Mouse (Mus musculus): ENCODE results near the gene Emg1. TPM values are rescaled to one million over a fixed set of nuclear protein-coding genes. Genes with fewer than 3 reads are reported as not detected.
"Not testable (repeated sequence)": the region's sequence is repeated elsewhere in the genome, so short reads cannot be mapped to it uniquely, and the experiment has no call there.

Gene Emg1
- polyA plus RNA-seq, 1 experiment from 2014 or later = 171 TPM

GRCm38 (mm10) chr6:124690517-124690916 lies 21.5 kb downstream of the Emg1 start:
- H3K4me3 ChIP-seq (replicated peaks) = no peak overlapping the region
- H3K4me2 ChIP-seq (replicated peaks) = no peak overlapping the region
- H3K27ac ChIP-seq (replicated peaks) = no peak overlapping the region
- no peaks in the 10 kb centered on the region for H3K9me3 ChIP-seq (replicated peaks)
- H3K27me3 ChIP-seq = no peaks in the 10 kb centered on the region
- no peak for ATAC-seq (ENCODE audit: insufficient number of reproducible peaks, low FRiP score, low TSS enrichment, low read depth)
- peaks cover 14% of the 10 kb centered on the region; the same call in 1 of the 2 replicates for H3K4me1 ChIP-seq
- 85% methylated on average over 3 of the region's 3 CpGs for WGBS
- H3K9ac ChIP-seq = no peak overlapping the region
- H3K36me3 ChIP-seq = no peaks in the 10 kb centered on the region

GRCm38 (mm10) chr6:124689011-124689410 lies 23.0 kb downstream of the Emg1 start:
- no peaks in the 10 kb centered on the region for H3K36me3 ChIP-seq
- no peaks in the 10 kb centered on the region for H3K9me3 ChIP-seq (replicated peaks)
- H3K27me3 ChIP-seq = no peaks in the 10 kb centered on the region
- no peak overlapping the region for H3K9ac ChIP-seq
- 93% methylated on average over 3 of the region's 3 CpGs for WGBS
- no peak overlapping the region for H3K4me3 ChIP-seq (replicated peaks)
- H3K4me1 ChIP-seq = peaks cover 9% of the 10 kb centered on the region; the same call in 1 of the 2 replicates
- ATAC-seq (ENCODE audit: insufficient number of reproducible peaks, low FRiP score, low TSS enrichment, low read depth) = no peak
- no peak overlapping the region for H3K27ac ChIP-seq (replicated peaks)
- H3K4me2 ChIP-seq (replicated peaks) = no peak overlapping the region

GRCm38 (mm10) chr6:124688151-124688758 lies 23.7 kb downstream of the Emg1 start:
- no peak overlapping the region for H3K4me2 ChIP-seq (replicated peaks)
- no peak overlapping the region for H3K4me3 ChIP-seq (replicated peaks)
- no peak for ATAC-seq (ENCODE audit: insufficient number of reproducible peaks, low FRiP score, low TSS enrichment, low read depth)
- no peak overlapping the region for H3K9ac ChIP-seq
- H3K27ac ChIP-seq (replicated peaks) = no peak overlapping the region
- 75% methylated on average over 8 of the region's 8 CpGs for WGBS
- no peaks in the 10 kb centered on the region for H3K36me3 ChIP-seq
- peaks cover 3% of the 10 kb centered on the region; the same call in 1 of the 2 replicates for H3K4me1 ChIP-seq
- no peaks in the 10 kb centered on the region for H3K9me3 ChIP-seq (replicated peaks)
- H3K27me3 ChIP-seq = no peaks in the 10 kb centered on the region

- not testable (repeated sequence) for H3K9me3 ChIP-seq (replicated peaks); H3K36me3 ChIP-seq; H3K9ac ChIP-seq; H3K27ac ChIP-seq (replicated peaks); H3K4me1 ChIP-seq; ATAC-seq (ENCODE audit: insufficient number of reproducible peaks, low FRiP score, low TSS enrichment, low read depth); H3K27me3 ChIP-seq; H3K4me2 ChIP-seq (replicated peaks); H3K4me3 ChIP-seq (replicated peaks)
- WGBS = 88% methylated on average over 1 of the region's 1 CpGs
Observed at GRCm38 (mm10) chr6:124686644-124687043, 25.3 kb downstream of the Emg1 start.

GRCm38 (mm10) chr6:124685606-124686386 lies 26.2 kb downstream of the Emg1 start:
- Histone ChIP-seq H3K27ac (replicated peaks) (no peak overlapping the region), H3K9ac (no peak overlapping the region), H3K36me3 (no peaks in the 10 kb centered on the region), H3K4me1 (0 out of 2 replicates have a peak, but pooled peaks cover 5% of the 10 kb centered on the region), H3K4me3 (replicated peaks) (no peak overlapping the region), H3K27me3 (no peaks in the 10 kb centered on the region), H3K9me3 (replicated peaks) (no peaks in the 10 kb centered on the region), H3K4me2 (replicated peaks) (no peak overlapping the region)
- ATAC-seq (ENCODE audit: insufficient number of reproducible peaks, low FRiP score, low TSS enrichment, low read depth) = no peak
- WGBS = 91% methylated on average over 12 of the region's 12 CpGs

GRCm38 (mm10) chr6:124683591-124684417 lies 28.2 kb downstream of the Emg1 start:
- no peak overlapping the region for H3K4me2 ChIP-seq (replicated peaks)
- no peaks in the 10 kb centered on the region for H3K9me3 ChIP-seq (replicated peaks)
- no peak overlapping the region for H3K4me3 ChIP-seq (replicated peaks)
- no peak overlapping the region for H3K9ac ChIP-seq
- no peaks in the 10 kb centered on the region for H3K27me3 ChIP-seq
- H3K27ac ChIP-seq (replicated peaks) = no peak overlapping the region
- no peaks in the 10 kb centered on the region for H3K36me3 ChIP-seq
- ATAC-seq (ENCODE audit: insufficient number of reproducible peaks, low FRiP score, low TSS enrichment, low read depth) = peak; percentile 57; the same call in 1 of the 2 replicates
- 0 out of 2 replicates have a peak, but pooled peaks cover 5% of the 10 kb centered on the region for H3K4me1 ChIP-seq
- 71% methylated on average over 14 of the region's 14 CpGs for WGBS

GRCm38 (mm10) chr6:124682291-124682690 lies 29.7 kb downstream of the Emg1 start:
- 66% methylated on average over 6 of the region's 6 CpGs for WGBS
- not testable (repeated sequence) for ATAC-seq (ENCODE audit: insufficient number of reproducible peaks, low FRiP score, low TSS enrichment, low read depth); H3K4me3 ChIP-seq (replicated peaks); H3K27me3 ChIP-seq; H3K27ac ChIP-seq (replicated peaks); H3K9ac ChIP-seq; H3K4me1 ChIP-seq; H3K36me3 ChIP-seq; H3K4me2 ChIP-seq (replicated peaks); H3K9me3 ChIP-seq (replicated peaks)

GRCm38 (mm10) chr6:124679486-124679885 lies 32.5 kb downstream of the Emg1 start:
- H3K9me3 ChIP-seq (replicated peaks) = no peaks in the 10 kb centered on the region
- 92% methylated on average over 3 of the region's 3 CpGs for WGBS
- no peak overlapping the region for H3K4me3 ChIP-seq (replicated peaks)
- ATAC-seq (ENCODE audit: insufficient number of reproducible peaks, low FRiP score, low TSS enrichment, low read depth) = no peak
- H3K4me1 ChIP-seq = 0 out of 2 replicates have a peak, but pooled peaks cover 5% of the 10 kb centered on the region
- no peaks in the 10 kb centered on the region for H3K27me3 ChIP-seq
- H3K36me3 ChIP-seq = peaks cover 1% of the 10 kb centered on the region; the same call in 1 of the 2 replicates
- no peak overlapping the region for H3K9ac ChIP-seq
- no peak overlapping the region for H3K27ac ChIP-seq (replicated peaks)
- H3K4me2 ChIP-seq (replicated peaks) = no peak overlapping the region

GRCm38 (mm10) chr6:124678769-124679168 lies 33.2 kb downstream of the Emg1 start:
- Histone ChIP-seq H3K9me3 (replicated peaks) (no peaks in the 10 kb centered on the region), H3K9ac (no peak overlapping the region), H3K36me3 (peaks cover 4% of the 10 kb centered on the region; the same call in 1 of the 2 replicates), H3K27me3 (no peaks in the 10 kb centered on the region), H3K27ac (replicated peaks) (no peak overlapping the region), H3K4me2 (replicated peaks) (no peak overlapping the region), H3K4me3 (replicated peaks) (no peak overlapping the region), H3K4me1 (0 out of 2 replicates have a peak, but pooled peaks cover 5% of the 10 kb centered on the region)
- no peak for ATAC-seq (ENCODE audit: insufficient number of reproducible peaks, low FRiP score, low TSS enrichment, low read depth)
- WGBS = 93% methylated on average over 7 of the region's 7 CpGs

- Histone ChIP-seq H3K27me3 (no peaks in the 10 kb centered on the region), H3K4me2 (replicated peaks) (no peak overlapping the region), H3K9me3 (replicated peaks) (no peaks in the 10 kb centered on the region), H3K4me1 (0 out of 2 replicates have a peak, but pooled peaks cover 9% of the 10 kb centered on the region), H3K36me3 (peaks cover 4% of the 10 kb centered on the region; the same call in 1 of the 2 replicates), H3K4me3 (replicated peaks) (no peak overlapping the region), H3K27ac (replicated peaks) (no peak overlapping the region), H3K9ac (no peak overlapping the region)
- 86% methylated on average over 6 of the region's 6 CpGs for WGBS
- ATAC-seq (ENCODE audit: insufficient number of reproducible peaks, low FRiP score, low TSS enrichment, low read depth) = no peak
Observed at GRCm38 (mm10) chr6:124676171-124676570, 35.8 kb downstream of the Emg1 start.

- no peaks in the 10 kb centered on the region for H3K9me3 ChIP-seq (replicated peaks)
- WGBS = 97% methylated on average over 7 of the region's 7 CpGs
- H3K4me1 ChIP-seq = 0 out of 2 replicates have a peak, but pooled peaks cover 9% of the 10 kb centered on the region
- no peak overlapping the region for H3K4me2 ChIP-seq (replicated peaks)
- no peak overlapping the region for H3K4me3 ChIP-seq (replicated peaks)
- H3K27me3 ChIP-seq = no peaks in the 10 kb centered on the region
- H3K9ac ChIP-seq = no peak overlapping the region
- no peak overlapping the region for H3K27ac ChIP-seq (replicated peaks)
- no peak for ATAC-seq (ENCODE audit: insufficient number of reproducible peaks, low FRiP score, low TSS enrichment, low read depth)
- peaks cover 4% of the 10 kb centered on the region; the same call in 1 of the 2 replicates for H3K36me3 ChIP-seq
Observed at GRCm38 (mm10) chr6:124674591-124674990, 37.4 kb downstream of the Emg1 start.
